Mouse (Mus musculus) limb, embryonic 10.5 days (tissue): ENCODE measurements around the gene Glis2. TPM values are rescaled to one million over a fixed set of nuclear protein-coding genes. Genes with fewer than 3 reads are reported as not detected.
A peak's percentile ranks its signal among the peaks of the same experiment; 100 is the strongest.

Experiments used
- DNase-seq: peaks from one replicate; pipeline ENCODE4 v3.0.0-alpha.2; 2017; ENCODE audit warnings: low spot score
- H3K27ac ChIP-seq: fragments of 300-500 bp; sonication (generic); 2 replicates; pipeline ENCODE4 v1.5.1; 2016; ENCODE audit warnings: mild to moderate bottlenecking
- H3K27me3 ChIP-seq: fragments of 300-500 bp; sonication (generic); 2 replicates; pipeline ENCODE4 v1.6.1; 2016; ENCODE audit warnings: low read depth, mild to moderate bottlenecking; ENCODE audit not compliant: poor library complexity, severe bottlenecking
- H3K36me3 ChIP-seq: fragments of 300-500 bp; sonication (generic); 2 replicates; pipeline ENCODE4 v1.6.1; 2016; ENCODE audit warnings: mild to moderate bottlenecking, moderate library complexity
- H3K4me1 ChIP-seq: fragments of 300-500 bp; sonication (generic); 2 replicates; pipeline ENCODE4 v1.6.1; 2016
- H3K4me3 ChIP-seq: fragments of 300-500 bp; sonication (generic); 2 replicates; pipeline ENCODE4 v1.5.1; 2016; ENCODE audit warnings: mild to moderate bottlenecking, moderate library complexity
- H3K9me3 ChIP-seq: fragments of 300-500 bp; sonication (generic); replicated peaks from 2 replicates; pipeline ENCODE4 v1.6.1; 2016; ENCODE audit warnings: mild to moderate bottlenecking
- WGBS: fragments of 180-500 bp; shearing (Covaris S2); methylation state at CpG from one replicate; pipeline ENCODE4 v1.1.7; 2016; 5-methylcytosine and 5-hydroxymethylcytosine counted together
- polyA plus RNA-seq: library from polyadenylated mRNA; unstranded; fragments of >200 nt; fragmentation: Nextera tagmentation; extraction: Ambion mirVana; gene quantifications from 2 replicates; pipeline ENCODE4 v1.2.1, GENCODE M21; 2016

The Glis2 gene
- polyA plus RNA-seq: 27.0 and 30.7 TPM in 2 replicates

- under 1% methylated on average over 36 of the region's 74 CpGs for WGBS
These were observed at the start of gene Glis2 for GRCm38 (mm10) chr16:4593971-4594813. Gene Glis2 (plus strand): TSS chr16:4594713.

GRCm38 (mm10) chr16:4544845-4545244 lies 49.7 kb upstream of the Glis2 start:
- no peaks in the 10 kb centered on the region for H3K27me3 ChIP-seq
- H3K27ac ChIP-seq: no peak overlapping the region
- WGBS: 80% methylated on average over 9 of the region's 9 CpGs
- H3K4me1 ChIP-seq: peaks cover 7% of the 10 kb centered on the region; the same call in 1 of the 2 replicates
- H3K36me3 ChIP-seq: peaks cover 64% of the 10 kb centered on the region
- no peaks in the 10 kb centered on the region for H3K9me3 ChIP-seq
- no peak for DNase-seq
- no peak overlapping the region for H3K4me3 ChIP-seq

More at GRCm38 (mm10) chr16:4593971-4594813, at the start of gene Glis2:
- Histone ChIP-seq H3K9me3 (no peaks in the 10 kb centered on the region), H3K36me3 (peaks cover 21% of the 10 kb centered on the region), H3K4me1 (peaks cover 66% of the 10 kb centered on the region), H3K4me3 (peak within 1 kb of the TSS; percentile 97), H3K27me3 (no peaks in the 10 kb centered on the region), H3K27ac (peak within 1 kb of the TSS; percentile 99)
- peak; percentile 92 for DNase-seq

GRCm38 (mm10) chr16:4546838-4547237 lies 47.7 kb upstream of the Glis2 start:
- 95% methylated on average over 8 of the region's 8 CpGs for WGBS
- peaks cover 77% of the 10 kb centered on the region for H3K36me3 ChIP-seq

GRCm38 (mm10) chr16:4547611-4548010 lies 46.9 kb upstream of the Glis2 start:
- Histone ChIP-seq H3K27me3 (no peaks in the 10 kb centered on the region), H3K9me3 (no peaks in the 10 kb centered on the region), H3K4me1 (peaks cover 19% of the 10 kb centered on the region), H3K27ac (no peak overlapping the region), H3K36me3 (peaks cover 79% of the 10 kb centered on the region), H3K4me3 (no peak overlapping the region)
- 93% methylated on average over 5 of the region's 5 CpGs for WGBS
- DNase-seq: no peak

More at GRCm38 (mm10) chr16:4546838-4547237, 47.7 kb upstream of the Glis2 start:
- Histone ChIP-seq H3K9me3 (no peaks in the 10 kb centered on the region), H3K27ac (no peak overlapping the region), H3K4me1 (peaks cover 16% of the 10 kb centered on the region), H3K27me3 (no peaks in the 10 kb centered on the region), H3K4me3 (no peak overlapping the region)
- DNase-seq: no peak

GRCm38 (mm10) chr16:4548953-4549688 lies 45.4 kb upstream of the Glis2 start:
- Histone ChIP-seq H3K27ac (no peak overlapping the region), H3K36me3 (peaks cover 74% of the 10 kb centered on the region), H3K9me3 (no peaks in the 10 kb centered on the region), H3K27me3 (no peaks in the 10 kb centered on the region), H3K4me1 (peaks cover 34% of the 10 kb centered on the region), H3K4me3 (no peak overlapping the region)
- no peak for DNase-seq
- WGBS: 91% methylated on average over 18 of the region's 18 CpGs

GRCm38 (mm10) chr16:4551056-4551455 lies 43.5 kb upstream of the Glis2 start:
- Histone ChIP-seq H3K4me1 (peaks cover 42% of the 10 kb centered on the region), H3K36me3 (peaks cover 66% of the 10 kb centered on the region), H3K4me3 (no peak overlapping the region), H3K9me3 (no peaks in the 10 kb centered on the region), H3K27me3 (no peaks in the 10 kb centered on the region), H3K27ac (peak overlapping the region; percentile 89; the same call in 1 of the 2 replicates)
- WGBS: 47% methylated on average over 13 of the region's 13 CpGs
- DNase-seq: peak; percentile 80

GRCm38 (mm10) chr16:4551885-4552284 lies 42.6 kb upstream of the Glis2 start:
- H3K27me3 ChIP-seq: no peaks in the 10 kb centered on the region
- H3K27ac ChIP-seq: peak overlapping the region; percentile 89
- no peaks in the 10 kb centered on the region for H3K9me3 ChIP-seq
- H3K4me3 ChIP-seq: peak overlapping the region; percentile 35; the same call in 1 of the 2 replicates
- DNase-seq: no peak
- 93% methylated on average over 12 of the region's 12 CpGs for WGBS
- H3K4me1 ChIP-seq: peaks cover 47% of the 10 kb centered on the region
- peaks cover 65% of the 10 kb centered on the region for H3K36me3 ChIP-seq

GRCm38 (mm10) chr16:4552829-4553550 lies 41.5 kb upstream of the Glis2 start:
- Histone ChIP-seq H3K4me3 (peak overlapping the region; percentile 35), H3K27ac (peak overlapping the region; percentile 89), H3K36me3 (peaks cover 57% of the 10 kb centered on the region), H3K27me3 (no peaks in the 10 kb centered on the region), H3K4me1 (peaks cover 58% of the 10 kb centered on the region), H3K9me3 (no peaks in the 10 kb centered on the region)
- peak; percentile 90 for DNase-seq
- WGBS: 11% methylated on average over 6 of the region's 6 CpGs

- H3K4me1 ChIP-seq: peaks cover 62% of the 10 kb centered on the region
- H3K27ac ChIP-seq: no peak overlapping the region; the same call in 1 of the 2 replicates
- H3K4me3 ChIP-seq: no peak overlapping the region
- H3K9me3 ChIP-seq: no peaks in the 10 kb centered on the region
- no peak for DNase-seq
- 93% methylated on average over 1 of the region's 1 CpGs for WGBS
- no peaks in the 10 kb centered on the region for H3K27me3 ChIP-seq
- H3K36me3 ChIP-seq: peaks cover 34% of the 10 kb centered on the region
These were observed 39.0 kb upstream of the Glis2 start for GRCm38 (mm10) chr16:4555555-4555954.

GRCm38 (mm10) chr16:4557085-4557484 lies 37.4 kb upstream of the Glis2 start:
- peaks cover 19% of the 10 kb centered on the region for H3K36me3 ChIP-seq
- H3K4me1 ChIP-seq: peaks cover 56% of the 10 kb centered on the region
- peak overlapping the region; percentile 97 for H3K27ac ChIP-seq

GRCm38 (mm10) chr16:4557949-4558348 lies 36.6 kb upstream of the Glis2 start:
- WGBS: under 1% methylated on average over 19 of the region's 19 CpGs
- Histone ChIP-seq H3K36me3 (peaks cover 19% of the 10 kb centered on the region), H3K9me3 (no peaks in the 10 kb centered on the region), H3K4me1 (peaks cover 47% of the 10 kb centered on the region), H3K4me3 (peak overlapping the region; percentile 90), H3K27ac (peak overlapping the region; percentile 97), H3K27me3 (no peaks in the 10 kb centered on the region)
- peak; percentile 76 for DNase-seq

More at GRCm38 (mm10) chr16:4557085-4557484, 37.4 kb upstream of the Glis2 start:
- peak overlapping the region; percentile 90 for H3K4me3 ChIP-seq
- no peaks in the 10 kb centered on the region for H3K27me3 ChIP-seq
- no peak for DNase-seq
- no peaks in the 10 kb centered on the region for H3K9me3 ChIP-seq
- WGBS: 88% methylated on average over 1 of the region's 1 CpGs

- Histone ChIP-seq H3K4me1 (peaks cover 42% of the 10 kb centered on the region), H3K36me3 (peaks cover 19% of the 10 kb centered on the region), H3K27ac (peak overlapping the region; percentile 97), H3K9me3 (no peaks in the 10 kb centered on the region), H3K27me3 (no peaks in the 10 kb centered on the region), H3K4me3 (peak overlapping the region; percentile 90)
- peak; percentile 94 for DNase-seq
- under 1% methylated on average over 38 of the region's 38 CpGs for WGBS
These were observed 36.0 kb upstream of the Glis2 start for GRCm38 (mm10) chr16:4558384-4558979.
